Mouse (Mus musculus) hindbrain, embryonic 10.5 days (tissue): ENCODE results near the gene Cmtm4. TPM values are rescaled to one million over a fixed set of nuclear protein-coding genes. Genes with fewer than 3 reads are reported as not detected.
"Not testable (repeated sequence)": the region's sequence is repeated elsewhere in the genome, so short reads cannot be mapped to it uniquely, and the experiment has no call there.

ENCODE experiments used
- DNase-seq: peaks from one replicate; pipeline ENCODE4 v3.0.0-alpha.2; 2017; ENCODE audit warnings: low spot score
- H3K27ac ChIP-seq: fragments of 300-500 bp; sonication (generic); 2 replicates; pipeline ENCODE4 v1.5.1; 2016; ENCODE audit warnings: mild to moderate bottlenecking, moderate library complexity
- H3K27me3 ChIP-seq: fragments of 300-500 bp; sonication (generic); 2 replicates; pipeline ENCODE4 v1.6.1; 2016; ENCODE audit warnings: mild to moderate bottlenecking; ENCODE audit not compliant: poor library complexity, insufficient read depth, severe bottlenecking
- H3K36me3 ChIP-seq: fragments of 300-500 bp; sonication (generic); 2 replicates; pipeline ENCODE4 v1.6.1; 2016; ENCODE audit warnings: mild to moderate bottlenecking, moderate library complexity
- H3K4me1 ChIP-seq: fragments of 300-500 bp; sonication (generic); replicated peaks from 2 replicates; pipeline ENCODE4 v1.6.1; 2016; ENCODE audit warnings: mild to moderate bottlenecking
- H3K4me3 ChIP-seq: fragments of 300-500 bp; sonication (generic); 2 replicates; pipeline ENCODE4 v1.5.1; 2016; ENCODE audit warnings: mild to moderate bottlenecking, moderate library complexity
- H3K9me3 ChIP-seq: fragments of 300-500 bp; sonication (generic); 2 replicates; pipeline ENCODE4 v1.6.1; 2016; ENCODE audit warnings: mild to moderate bottlenecking, moderate library complexity
- WGBS: fragments of 180-500 bp; shearing (Covaris S2); methylation state at CpG from one replicate; pipeline ENCODE4 v1.1.7; 2016; 5-methylcytosine and 5-hydroxymethylcytosine counted together
- polyA plus RNA-seq: library from polyadenylated mRNA; unstranded; fragments of >200 nt; fragmentation: Nextera tagmentation; extraction: Ambion mirVana; gene quantifications from 2 replicates; pipeline ENCODE4 v1.2.1, GENCODE M21; 2016

The Cmtm4 gene
- polyA plus RNA-seq, 1 experiment from 2014 or later: 1.9 TPM

DNA sequence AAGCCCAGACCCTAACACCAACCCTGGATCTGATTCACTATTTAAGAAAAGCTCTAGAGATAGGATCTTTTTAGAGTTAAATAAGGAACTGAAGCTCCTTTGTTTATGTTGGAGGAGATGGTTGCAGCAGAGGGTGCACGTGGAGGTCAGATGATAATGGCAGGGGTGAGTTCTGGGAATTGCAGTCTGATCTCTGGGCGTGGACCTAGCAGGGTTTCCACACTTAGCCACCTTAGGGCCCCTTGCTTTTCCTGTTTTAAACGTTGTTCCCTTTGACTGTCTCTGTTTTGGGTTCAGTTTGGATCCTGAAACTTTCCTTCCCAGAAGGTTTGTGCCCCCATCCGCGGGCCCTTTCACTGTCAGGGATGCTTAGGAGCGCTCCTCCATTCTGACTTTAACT is 87.3 kb downstream of the Cmtm4 start:
- H3K36me3 ChIP-seq, H3K9me3 ChIP-seq, DNase-seq, H3K27ac ChIP-seq, H3K4me1 ChIP-seq, H3K27me3 ChIP-seq, H3K4me3 ChIP-seq: not testable (repeated sequence)
- 70% methylated on average over 6 of the region's 6 CpGs for WGBS

DNA sequence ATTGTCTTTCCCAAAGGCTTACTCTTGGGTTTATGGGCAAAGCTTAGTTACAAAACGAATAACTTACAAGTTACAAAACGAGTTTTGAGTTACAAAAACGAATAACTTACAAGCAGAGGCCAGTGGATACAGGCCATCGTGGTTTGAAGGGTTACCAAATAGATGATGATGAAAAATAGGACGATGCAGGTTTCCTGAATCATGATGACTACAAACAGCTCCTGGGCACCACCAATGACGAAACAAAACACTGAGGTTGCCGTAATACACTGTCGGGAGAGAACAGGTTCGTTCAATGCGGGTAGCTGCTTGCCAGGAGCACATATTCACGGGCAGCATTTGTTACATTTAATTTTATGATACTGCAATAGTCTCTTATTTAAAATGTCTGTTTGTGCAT is 90.6 kb downstream of the Cmtm4 start:
- no peak overlapping the region for H3K27ac ChIP-seq
- H3K36me3 ChIP-seq: no peaks in the 10 kb centered on the region
- no peaks in the 10 kb centered on the region for H3K27me3 ChIP-seq
- H3K4me3 ChIP-seq: no peak overlapping the region
- WGBS: 90% methylated on average over 11 of the region's 11 CpGs
- H3K9me3 ChIP-seq: no peaks in the 10 kb centered on the region
- DNase-seq: no peak
- H3K4me1 ChIP-seq: peaks cover 20% of the 10 kb centered on the region

DNA sequence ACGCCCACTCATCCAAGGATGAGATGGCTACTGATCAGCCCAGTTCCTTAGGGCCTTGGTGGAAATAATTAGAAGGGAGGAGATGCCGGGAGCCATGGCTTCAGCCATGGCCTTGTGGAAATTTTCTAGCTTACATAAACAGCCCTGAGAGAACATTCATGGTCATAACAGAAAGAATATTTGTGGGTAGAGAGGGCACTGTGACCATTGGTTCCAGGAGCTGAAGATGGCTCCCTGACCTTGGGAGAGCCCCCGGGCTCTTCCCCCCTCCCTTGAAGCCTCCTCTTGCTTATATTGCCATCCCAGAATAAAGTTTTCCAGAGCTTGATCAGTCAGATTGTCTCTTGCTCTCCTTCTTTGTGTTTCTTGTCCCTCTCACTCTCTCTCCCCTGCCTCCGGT is 93.1 kb downstream of the Cmtm4 start:
- WGBS: 84% methylated on average over 4 of the region's 4 CpGs
- not testable (repeated sequence) for H3K36me3 ChIP-seq

DNA sequence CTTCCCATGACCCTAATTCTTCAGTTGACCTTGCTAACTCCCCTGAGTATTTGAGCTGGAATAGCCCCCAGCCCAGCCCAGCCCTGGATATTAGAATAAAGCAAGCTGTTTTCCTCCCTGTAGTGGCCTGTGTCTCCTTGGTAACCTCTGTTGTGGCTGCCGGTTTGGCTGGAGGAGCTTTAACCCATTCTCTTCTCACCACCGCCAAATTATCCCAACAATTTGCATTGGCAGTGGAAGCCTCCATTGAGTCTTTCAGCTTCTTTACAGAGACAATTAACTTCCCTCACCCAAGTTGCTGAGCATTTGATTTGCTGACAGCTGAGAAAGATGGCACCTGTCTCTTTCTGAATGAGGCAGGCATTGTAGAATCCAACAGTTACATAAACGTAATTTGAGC is 94.0 kb downstream of the Cmtm4 start:
- not testable (repeated sequence) for H3K27ac ChIP-seq, H3K9me3 ChIP-seq, H3K4me3 ChIP-seq, H3K27me3 ChIP-seq, H3K36me3 ChIP-seq
- H3K4me1 ChIP-seq: peaks cover 20% of the 10 kb centered on the region
- 9% methylated on average over 3 of the region's 3 CpGs for WGBS
- peak; percentile 64 for DNase-seq

More for the DNA sequence above, 93.1 kb downstream of the Cmtm4 start:
- not testable (repeated sequence) for H3K4me3 ChIP-seq, H3K9me3 ChIP-seq, H3K27me3 ChIP-seq, H3K27ac ChIP-seq, DNase-seq
- H3K4me1 ChIP-seq: peaks cover 20% of the 10 kb centered on the region

Other genes with a start within 250 kb of the Cmtm4 start
- gene Bean1, start 225.4 kb downstream of the Cmtm4 start, polyA plus RNA-seq: 0.15 and 0.85 TPM in 2 replicates
- gene Tk2, start 147.2 kb downstream of the Cmtm4 start, polyA plus RNA-seq: 28.3 and 31.7 TPM in 2 replicates
- gene Cklf, start 144.9 kb downstream of the Cmtm4 start, polyA plus RNA-seq: 35.8 and 36.7 TPM in 2 replicates
- not detected in 2 replicates for gene Cmtm2a, start 102.6 kb downstream of the Cmtm4 start, polyA plus RNA-seq
- gene Gm45711, start 85.7 kb downstream of the Cmtm4 start, polyA plus RNA-seq: not detected in 2 replicates
- gene Cmtm1, start 85.7 kb downstream of the Cmtm4 start, polyA plus RNA-seq: not detected in 2 replicates
- gene Gm11020, start 74.2 kb downstream of the Cmtm4 start, polyA plus RNA-seq: not detected in 2 replicates
- not detected in 2 replicates for gene Cmtm2b, start 73.6 kb downstream of the Cmtm4 start, polyA plus RNA-seq
- gene Cmtm3, start 56.4 kb downstream of the Cmtm4 start, polyA plus RNA-seq: 76.5 and 83.1 TPM in 2 replicates
- 80.8 and 81.0 TPM in 2 replicates for gene Dync1li2, start 47.2 kb upstream of the Cmtm4 start, polyA plus RNA-seq
- 0.12 and 0.29 TPM in 2 replicates for gene Terb1, start 114.1 kb upstream of the Cmtm4 start, polyA plus RNA-seq
- 121 and 126 TPM in 2 replicates for gene Nae1, start 138.8 kb upstream of the Cmtm4 start, polyA plus RNA-seq
- gene Car7, start 138.9 kb upstream of the Cmtm4 start, polyA plus RNA-seq: 0.90 and 1.4 TPM in 2 replicates
- 12.7 and 13.3 TPM in 2 replicates for gene Pdp2, start 195.6 kb upstream of the Cmtm4 start, polyA plus RNA-seq
- gene Cdh16, start 228.6 kb upstream of the Cmtm4 start, polyA plus RNA-seq: not detected in 2 replicates
- gene Rrad, start 235.5 kb upstream of the Cmtm4 start, polyA plus RNA-seq: 1.2 and 1.5 TPM in 2 replicates
- gene Ciao2b, start 246.2 kb upstream of the Cmtm4 start, polyA plus RNA-seq: 111 and 121 TPM in 2 replicates